Mouse (Mus musculus) liver, adult (tissue): ENCODE measurements around the gene Rhd.

Experiments used
- GATA4 ChIP-seq: IDR thresholded peaks from 2 replicates; pipeline ENCODE4 v1.6.1; 2014; ENCODE audit warnings: mild to moderate bottlenecking, low read length; ENCODE audit not compliant: insufficient replicate concordance

Gene Rhd

DNA sequence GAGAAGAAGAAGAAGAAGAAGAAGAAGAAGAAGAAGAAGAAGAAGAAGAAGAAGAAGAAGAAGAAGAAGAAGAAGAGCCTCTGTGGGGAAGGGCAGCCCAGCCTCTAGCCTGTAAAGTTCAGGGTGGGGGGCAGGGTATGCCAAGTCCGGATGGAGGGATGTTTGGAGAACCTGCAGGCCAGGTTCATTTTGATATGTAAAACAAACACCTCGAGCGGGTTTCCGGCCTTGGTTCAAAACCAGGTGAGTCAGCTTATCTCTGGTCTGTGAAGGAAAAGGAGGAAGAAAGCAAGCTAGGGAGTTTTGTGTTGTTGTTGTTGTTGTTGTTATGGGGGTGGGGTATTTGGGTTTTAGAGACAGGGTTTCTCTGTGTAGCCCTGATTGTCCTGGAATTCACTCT is 7.1 kb downstream of the Rhd start:
- TF ChIP-seq GATA4: no peak

DNA sequence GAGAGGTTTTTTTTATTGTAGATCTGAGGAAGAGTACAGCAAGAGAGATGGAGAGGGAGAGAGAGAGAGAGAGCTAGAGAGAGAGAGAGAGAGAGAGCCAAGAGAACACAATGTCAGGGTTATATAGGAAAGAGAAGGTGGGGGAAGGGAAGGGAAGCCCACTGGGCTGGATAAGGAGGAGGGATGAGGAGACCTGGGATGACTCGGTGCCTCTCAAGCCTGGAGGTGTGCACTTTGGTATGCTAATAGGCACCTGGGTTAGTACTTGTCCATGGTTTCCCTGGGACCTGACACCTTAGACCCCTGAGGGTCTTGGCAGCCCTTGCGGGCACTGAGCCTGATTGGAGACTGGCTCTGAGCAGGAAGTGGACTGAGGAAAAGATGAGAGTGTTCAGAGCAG is 7.6 kb downstream of the Rhd start:
- no peak for TF ChIP-seq GATA4

DNA sequence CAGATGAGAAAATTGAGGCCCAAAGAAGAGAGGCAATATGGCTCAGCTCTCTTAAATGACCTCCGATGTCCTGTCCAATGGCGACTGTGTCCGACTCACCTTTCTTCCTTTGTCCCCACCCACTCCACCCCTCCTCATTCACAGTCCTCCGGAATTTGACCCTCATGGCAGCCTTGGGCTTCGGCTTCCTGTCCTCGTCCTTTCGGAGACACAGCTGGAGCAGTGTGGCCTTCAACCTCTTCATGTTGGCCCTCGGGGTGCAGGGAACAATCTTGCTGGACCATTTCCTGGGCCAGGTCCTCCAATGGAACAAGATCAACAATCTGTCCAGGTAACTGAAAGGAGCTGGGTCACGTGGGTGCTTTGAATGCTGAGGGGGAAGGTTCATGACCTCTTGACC is 11.8 kb downstream of the Rhd start:
- TF ChIP-seq GATA4: no peak

DNA sequence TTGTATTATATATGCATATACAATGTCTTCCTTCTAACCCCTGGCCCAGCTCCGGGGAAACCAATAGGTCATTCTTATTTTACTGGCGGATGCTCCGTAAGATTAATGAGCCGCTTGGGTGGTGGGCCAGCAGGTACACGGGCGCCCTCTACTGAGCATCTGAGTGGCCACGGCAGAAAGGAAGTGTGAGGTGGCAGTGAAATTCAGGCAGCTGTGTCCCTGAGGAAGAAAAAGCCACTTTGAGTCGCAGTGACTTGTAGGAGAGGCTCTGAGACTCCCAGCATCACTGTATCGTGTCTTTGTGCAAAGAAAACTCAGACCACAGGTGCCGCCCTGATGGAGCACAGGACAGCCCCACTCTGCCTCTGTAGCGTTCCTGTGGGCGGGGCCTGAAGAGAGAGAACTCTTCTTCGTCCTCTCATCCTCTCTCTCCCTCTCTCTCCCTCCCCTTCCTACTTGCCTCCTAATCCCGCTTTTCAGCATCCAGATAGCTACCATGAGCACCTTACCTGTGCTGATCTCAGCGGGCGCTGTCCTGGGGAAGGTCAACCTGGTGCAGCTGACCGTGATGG is 15.2 kb downstream of the Rhd start:
- no peak for TF ChIP-seq GATA4

DNA sequence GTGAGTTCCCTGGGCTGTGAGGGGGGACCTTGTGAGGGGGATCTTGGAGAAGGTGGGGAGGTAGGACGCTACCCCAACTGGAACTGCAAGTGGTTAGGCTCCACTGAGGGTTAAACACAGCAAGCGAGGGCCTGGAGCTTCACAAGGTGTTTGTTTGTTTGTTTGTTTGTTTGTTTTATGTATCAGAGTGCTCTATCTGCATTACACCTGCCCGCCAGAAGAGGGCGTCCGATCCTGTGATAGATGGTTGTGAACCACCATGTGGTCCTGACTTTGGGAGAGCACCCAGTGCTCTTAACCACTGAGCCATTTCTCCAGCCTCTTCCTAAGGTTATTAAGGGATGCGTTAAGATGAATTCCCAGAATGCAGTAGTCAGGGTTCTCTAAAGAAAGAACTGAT is 15.7 kb downstream of the Rhd start:
- no peak for TF ChIP-seq GATA4

DNA sequence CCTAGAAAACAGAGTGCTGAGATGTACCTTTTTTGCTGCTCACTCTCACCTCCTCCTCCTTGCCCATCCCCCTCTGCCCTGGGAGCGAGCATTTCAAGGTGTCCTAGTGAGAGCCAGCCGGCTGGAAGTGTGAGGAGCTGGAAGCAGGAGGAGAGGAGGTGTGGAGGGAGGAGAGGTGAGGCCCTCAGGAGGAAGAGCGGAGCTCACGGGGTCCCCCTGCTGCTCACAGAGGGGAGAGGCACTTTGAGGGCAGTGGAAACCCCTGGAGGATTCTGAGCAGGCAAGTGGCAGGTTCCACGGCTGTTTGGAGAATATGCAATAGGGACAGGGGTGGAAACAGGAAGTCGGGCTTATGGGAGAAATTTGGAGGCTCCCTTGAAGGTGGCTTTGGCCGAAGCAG is 18.9 kb downstream of the Rhd start:
- TF ChIP-seq GATA4: no peak

DNA sequence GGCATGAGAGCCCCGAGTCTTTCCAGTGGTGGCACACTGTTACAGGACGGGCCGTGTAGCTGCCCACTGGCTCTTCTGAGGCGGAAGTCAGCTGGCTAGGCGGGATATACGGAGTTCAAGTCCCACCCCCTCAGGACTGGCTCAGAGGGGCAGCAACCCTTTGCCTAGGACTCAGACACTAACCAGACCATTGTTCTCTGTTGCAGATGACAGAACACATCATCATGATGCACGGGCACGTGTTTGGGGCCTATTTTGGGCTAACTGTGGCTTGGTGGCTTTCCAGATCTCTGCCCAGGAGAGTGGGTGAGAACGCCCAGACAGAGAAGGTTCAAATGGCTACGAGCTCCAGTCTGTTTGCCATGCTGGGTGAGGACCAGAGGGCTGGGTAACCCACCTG is 19.5 kb downstream of the Rhd start:
- no peak for TF ChIP-seq GATA4

DNA sequence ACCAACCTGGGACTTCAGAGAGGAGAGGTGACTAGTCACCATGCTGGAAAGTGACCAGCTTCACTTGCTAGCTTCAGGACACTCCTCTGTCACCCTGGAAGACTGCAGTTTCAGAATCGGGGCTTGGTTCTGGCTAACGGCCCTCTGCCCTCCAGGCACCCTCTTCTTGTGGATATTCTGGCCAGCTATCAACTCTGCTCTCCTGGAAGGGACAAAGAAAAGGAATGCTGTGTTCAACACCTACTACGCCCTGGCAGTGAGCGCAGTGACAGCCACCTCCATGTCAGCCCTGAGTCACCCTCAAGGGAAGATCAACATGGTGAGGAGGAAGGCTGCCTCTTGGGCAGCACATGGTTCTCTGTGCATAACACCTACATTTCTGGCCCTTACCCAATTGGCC is 20.0 kb downstream of the Rhd start:
- no peak for TF ChIP-seq GATA4

DNA sequence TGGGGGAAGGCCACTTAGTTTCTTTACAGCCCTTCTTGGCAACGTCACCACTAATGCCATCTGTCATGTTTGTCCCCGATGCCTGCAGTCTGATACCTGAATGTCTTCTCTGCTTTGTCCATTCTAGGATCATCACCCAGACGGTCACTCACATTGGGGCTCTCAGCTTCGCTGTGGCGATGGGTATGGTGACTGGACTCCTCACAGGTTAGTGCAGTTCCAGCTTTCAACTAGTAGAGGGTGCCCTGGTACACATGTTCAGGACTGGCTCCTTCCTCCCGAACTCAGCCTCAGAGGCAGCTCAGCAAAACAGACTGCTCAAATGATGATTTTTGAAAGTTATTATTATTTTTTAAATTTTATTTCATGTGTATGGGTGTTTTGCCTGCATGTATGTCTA is 27.8 kb downstream of the Rhd start:
- no peak for TF ChIP-seq GATA4

DNA sequence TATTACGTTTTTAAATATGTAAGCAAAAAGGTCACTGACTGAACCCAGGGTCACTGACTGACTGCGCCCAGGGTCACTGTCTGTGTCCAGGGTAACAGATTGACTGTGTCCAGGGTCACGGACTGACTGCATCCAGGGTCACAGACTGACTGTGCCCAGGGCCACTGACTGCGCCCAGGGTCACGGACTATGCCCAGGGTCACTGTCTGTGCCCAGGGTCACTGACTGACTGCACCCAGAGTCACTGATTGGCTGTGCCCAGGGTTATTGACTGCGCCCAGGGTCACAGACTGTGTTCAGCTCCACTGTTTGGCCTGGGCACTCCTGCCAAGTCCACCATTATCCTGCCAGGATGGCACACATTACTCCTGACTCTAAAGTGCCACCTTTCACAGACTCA is 32.9 kb downstream of the Rhd start:
- peak; percentile 33; the same call in 1 of the 2 replicates for TF ChIP-seq GATA4

DNA sequence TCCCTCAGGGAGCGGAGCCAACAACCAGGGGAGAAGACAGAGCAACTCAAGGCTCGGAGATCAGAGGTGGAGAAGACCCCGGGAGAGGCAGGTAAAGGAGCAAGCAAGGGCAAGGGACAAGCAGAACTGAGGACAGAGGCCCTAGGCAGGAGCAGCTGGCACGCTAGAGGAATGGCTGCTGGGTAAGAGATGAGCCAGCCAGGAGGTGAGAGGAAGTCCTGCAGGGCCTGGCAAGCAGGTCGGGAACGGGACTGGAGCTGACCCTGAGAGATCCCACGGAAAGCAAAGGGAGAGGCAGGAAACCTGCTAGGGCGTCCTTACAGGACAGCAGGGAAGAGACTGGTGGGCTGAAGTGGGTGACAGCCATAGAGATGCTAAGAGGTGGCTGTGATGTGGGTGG is 36.8 kb downstream of the Rhd start:
- no peak for TF ChIP-seq GATA4

DNA sequence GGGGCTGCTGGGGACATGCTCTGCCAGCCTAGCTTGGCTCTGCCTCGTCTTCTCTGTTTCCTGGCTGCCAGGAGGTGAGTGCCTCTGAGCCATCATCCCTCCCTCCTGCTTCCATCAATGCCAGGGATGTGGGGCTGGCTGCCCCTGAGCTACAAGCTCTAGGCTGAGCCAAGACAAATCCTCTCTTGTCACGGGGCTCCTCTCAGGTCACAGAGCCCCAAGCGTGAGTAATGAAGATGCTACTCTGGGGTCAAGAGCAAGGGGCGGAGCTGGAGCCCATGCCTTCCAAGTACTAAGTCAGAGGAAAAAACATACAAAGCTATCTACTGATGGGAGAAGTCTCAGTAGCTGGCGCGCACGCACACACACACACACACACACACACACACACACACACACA is 38.7 kb downstream of the Rhd start:
- TF ChIP-seq GATA4: no peak

DNA sequence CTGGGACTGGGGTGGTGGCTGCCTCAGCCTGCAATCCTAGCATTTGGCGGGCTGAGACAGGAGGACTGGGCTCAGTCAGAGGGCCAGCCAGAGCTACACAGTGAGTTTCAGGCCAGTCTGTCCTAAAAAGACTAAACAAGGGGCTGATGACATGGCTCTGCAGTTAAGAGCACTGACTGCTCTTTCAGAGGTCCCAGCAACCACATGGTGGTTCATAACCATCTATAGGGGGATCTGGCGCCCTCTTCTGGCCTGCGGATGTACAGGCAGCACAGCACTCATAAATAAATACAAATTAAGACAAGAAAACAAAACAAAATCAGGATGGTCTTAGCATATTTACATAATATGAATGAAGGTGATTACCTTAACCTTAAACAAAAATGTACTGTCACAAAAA is 49.1 kb downstream of the Rhd start:
- TF ChIP-seq GATA4: no peak

DNA sequence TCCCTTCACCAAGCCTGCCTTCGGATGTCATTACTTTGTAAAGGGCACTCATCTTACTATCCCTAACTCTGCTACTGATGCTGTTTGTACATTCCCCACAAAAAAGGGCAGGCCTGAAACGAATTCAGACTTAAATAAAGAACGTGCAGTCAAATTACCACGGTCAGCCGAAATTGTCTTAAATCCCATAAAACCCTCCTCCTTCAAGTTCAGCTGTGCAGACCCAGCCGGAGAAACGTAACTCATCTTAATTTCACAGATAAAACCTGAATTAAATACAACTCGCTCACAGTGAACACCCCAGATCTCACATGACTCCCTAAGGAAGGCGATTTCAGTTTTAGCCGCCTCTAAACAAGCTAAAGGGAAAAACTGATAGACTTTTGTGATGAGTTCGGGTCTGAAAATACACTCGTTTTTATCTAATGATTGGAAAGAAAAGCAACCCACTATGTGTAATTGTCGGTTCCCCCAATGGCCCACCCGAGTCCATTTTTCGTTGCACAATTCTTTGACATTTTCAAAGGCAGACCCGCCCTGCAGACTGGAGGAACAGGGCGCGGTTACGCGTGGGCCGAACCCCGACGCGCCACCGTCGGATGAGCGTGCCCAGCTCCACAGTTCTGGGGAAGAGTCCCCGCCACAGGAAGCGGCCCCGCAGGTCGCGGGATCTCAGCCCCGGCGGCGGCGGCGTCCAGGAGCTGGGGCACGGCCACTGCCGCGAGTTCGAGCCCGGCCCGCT is 50.0 kb downstream of the Rhd start:
- TF ChIP-seq GATA4: no peak

DNA sequence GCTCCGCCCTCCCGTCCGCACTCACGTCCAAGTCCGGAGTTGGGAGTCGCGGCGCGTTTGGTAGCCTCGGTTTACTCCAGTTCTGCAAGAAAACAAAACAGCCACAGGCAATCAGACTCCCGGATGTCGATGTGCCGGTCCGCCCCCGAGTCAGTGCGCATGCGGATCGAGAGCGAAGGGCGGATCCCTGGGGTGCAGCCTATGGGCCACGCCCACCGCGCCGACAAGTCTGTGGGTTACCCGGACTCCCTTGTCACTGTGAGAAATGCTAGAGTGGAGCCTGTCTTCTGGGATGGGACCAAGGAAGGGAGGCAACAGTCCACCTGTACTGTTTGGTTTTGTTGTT is 50.5 kb downstream of the Rhd start, which contains the start of gene Tmem50a:
Gene Tmem50a (minus strand): TSS at position 161 of the 346 bp plus-strand sequence.
- TF ChIP-seq GATA4: peak; percentile 79; the same call in 1 of the 2 replicates

DNA sequence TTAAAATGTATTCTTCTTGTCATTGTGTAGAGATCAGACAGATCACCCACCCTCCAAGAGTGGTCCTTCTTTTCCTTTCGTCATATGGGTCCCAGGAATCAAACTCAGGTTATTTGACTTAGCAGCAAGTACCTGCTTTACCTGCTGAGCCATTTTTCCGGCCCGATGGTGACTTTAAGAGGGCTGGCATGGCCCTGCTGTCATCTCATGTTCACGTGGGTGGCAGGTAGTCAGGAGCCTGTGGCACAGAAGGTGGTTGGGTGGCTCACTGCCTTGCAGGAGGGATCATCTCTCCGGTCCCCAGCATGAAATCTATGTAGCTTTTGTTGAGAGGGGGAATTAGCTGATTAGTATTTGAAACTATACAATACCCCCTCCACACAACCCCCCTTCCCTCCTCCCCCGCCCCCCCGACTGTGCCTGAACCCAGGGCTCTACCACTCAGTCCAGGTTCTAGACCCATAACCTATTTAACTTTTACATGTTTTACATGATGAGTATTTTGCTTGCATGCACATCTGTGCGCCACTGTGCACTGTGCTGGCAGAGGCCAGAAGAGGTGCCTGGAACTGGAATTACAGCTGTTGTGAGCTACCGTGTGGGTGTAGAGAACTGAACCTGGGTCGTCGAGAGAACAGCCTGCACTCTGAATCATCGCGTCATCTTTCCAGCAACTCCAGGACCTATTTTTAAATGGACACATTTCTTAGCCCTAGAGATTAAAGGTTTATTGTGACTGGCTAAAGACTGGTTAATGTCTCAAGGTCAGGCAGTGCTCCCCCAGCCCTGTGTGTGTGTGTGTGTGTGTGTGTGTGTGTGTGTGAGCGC is 51.1 kb downstream of the Rhd start:
- no peak for TF ChIP-seq GATA4
